In genomic region chr4:62407730-62408582, GRCm38 (mm10) we compare ENCODE assay signal across 8 mouse cellular contexts. TPM values are rescaled to one million over a fixed set of nuclear protein-coding genes. Genes with fewer than 3 reads are reported as not detected.
DNase-seq lines count a peak whose midpoint lies in the region; ATAC-seq and TF ChIP-seq lines count a peak whose summit lies in the region.

No protein-coding gene starts in this region.

- peak; percentile 46 for ATAC-seq in liver, embryonic 15.5 days (ENCODE audit: insufficient read depth)
- ATAC-seq in neural tube, embryonic 12.5 days (ENCODE audit: low FRiP score, low read depth) = peak; percentile 70
- ATAC-seq in stomach, embryonic 16.5 days (ENCODE audit: insufficient read depth, low FRiP score) = peak; percentile 56

- H3K27me3 ChIP-seq in ES-Bruce4 (ENCODE audit: control insufficient read depth, insufficient read depth, low read length, poor library complexity, severe bottlenecking) = no peaks in the 10 kb centered on the region
- no peaks in the 10 kb centered on the region for H3K27me3 ChIP-seq in forebrain, embryonic 10.5 days (ENCODE audit: poor library complexity, severe bottlenecking)
- H3K27me3 ChIP-seq in liver, embryonic 15.5 days = no peaks in the 10 kb centered on the region
- H3K27me3 ChIP-seq in neural tube, embryonic 12.5 days (replicated peaks) = no peaks in the 10 kb centered on the region
- H3K27me3 ChIP-seq in stomach, embryonic 16.5 days (ENCODE audit: control insufficient read depth, insufficient read depth, low read length) = no peaks in the 10 kb centered on the region

- peak overlapping the region; percentile 38; the same call in 1 of the 2 replicates for H3K27ac ChIP-seq in ES-Bruce4 (ENCODE audit: insufficient read depth, low read length)
- peak overlapping the region; percentile 93 for H3K27ac ChIP-seq in forebrain, embryonic 10.5 days
- peak overlapping the region; percentile 85 for H3K27ac ChIP-seq in liver, embryonic 15.5 days (replicated peaks)
- H3K27ac ChIP-seq in neural tube, embryonic 12.5 days = 0 out of 2 replicates have a peak overlapping the region, but pooled peaks have one; percentile 38
- H3K27ac ChIP-seq in stomach, embryonic 16.5 days (ENCODE audit: low read length) = peak overlapping the region; percentile 85

- no peak for TF ChIP-seq POLR2A in ES-Bruce4 (IDR thresholded peaks at IDR 0.05; ENCODE audit: insufficient read depth, low read length)

- peak overlapping the region; percentile 64 for H3K9ac ChIP-seq in ES-Bruce4 (ENCODE audit: low read depth, poor library complexity, severe bottlenecking)
- peak overlapping the region; percentile 67 for H3K9ac ChIP-seq in liver, embryonic 15.5 days
- H3K9ac ChIP-seq in neural tube, embryonic 12.5 days = peak overlapping the region; percentile 71
- peak overlapping the region; percentile 86 for H3K9ac ChIP-seq in stomach, embryonic 16.5 days (ENCODE audit: low read length)

- under 1% methylated on average over 35 of the region's 35 CpGs for WGBS in forebrain, embryonic 10.5 days
- under 1% methylated on average over 35 of the region's 35 CpGs for WGBS in liver, embryonic 15.5 days (ENCODE audit: insufficient replicate concordance)
- under 1% methylated on average over 35 of the region's 35 CpGs for WGBS in neural tube, embryonic 12.5 days
- under 1% methylated on average over 35 of the region's 35 CpGs for WGBS in stomach, embryonic 16.5 days

- peak; percentile 61 for DNase-seq in c-Kit-negative CD71-positive TER-119-positive erythroid progenitor cells, embryonic 14.5 days (ENCODE audit: low read depth, low spot score)
- DNase-seq in forebrain, embryonic 10.5 days (ENCODE audit: extremely low spot score, low spot score) = peak; percentile 68
- peak; percentile 73 to 75 for DNase-seq in heart, postnatal 10 days
- DNase-seq in kidney, postnatal 36 days = peak; percentile 72 to 77

- TF ChIP-seq EP300 in ES-Bruce4 (IDR thresholded peaks at IDR 0.05; ENCODE audit: insufficient read depth, low read depth, low read length) = no peak

- peaks cover 28% of the 10 kb centered on the region for H3K36me3 ChIP-seq in ES-Bruce4 (ENCODE audit: control insufficient read depth, insufficient read depth, low read length, poor library complexity, severe bottlenecking)
- peaks cover 58% of the 10 kb centered on the region for H3K36me3 ChIP-seq in forebrain, embryonic 10.5 days (replicated peaks)
- H3K36me3 ChIP-seq in liver, embryonic 15.5 days (replicated peaks) = peaks cover 52% of the 10 kb centered on the region
- peaks cover 17% of the 10 kb centered on the region for H3K36me3 ChIP-seq in neural tube, embryonic 12.5 days
- peaks cover 9% of the 10 kb centered on the region; the same call in 1 of the 2 replicates for H3K36me3 ChIP-seq in stomach, embryonic 16.5 days (ENCODE audit: control insufficient read depth, insufficient read depth, low read length)

- H3K4me1 ChIP-seq in ES-Bruce4 (ENCODE audit: control insufficient read depth, insufficient read depth, low read length) = no peaks in the 10 kb centered on the region
- H3K4me1 ChIP-seq in forebrain, embryonic 10.5 days = peaks cover 27% of the 10 kb centered on the region
- peaks cover 39% of the 10 kb centered on the region for H3K4me1 ChIP-seq in liver, embryonic 15.5 days (replicated peaks)
- H3K4me1 ChIP-seq in neural tube, embryonic 12.5 days = peaks cover 19% of the 10 kb centered on the region
- peaks cover 11% of the 10 kb centered on the region for H3K4me1 ChIP-seq in stomach, embryonic 16.5 days (ENCODE audit: control insufficient read depth, insufficient read depth, low read length)

- intact Hi-C loops in heart, postnatal 10 days (cut with DNase I) = loop anchor here (2.0 to 10.0 kb wide), 2 partner anchors 47 to 97 kb away; partner anchors contain the start of genes Fkbp15, Hdhd3 and Slc31a1

- TF ChIP-seq CTCF in ES-Bruce4 (IDR thresholded peaks at IDR 0.05; ENCODE audit: low read depth, low read length) = peak; percentile 21

- H3K4me2 ChIP-seq in liver, embryonic 15.5 days = peak overlapping the region; percentile 87
- H3K4me2 ChIP-seq in neural tube, embryonic 12.5 days (replicated peaks) = peak overlapping the region; percentile 68
- H3K4me2 ChIP-seq in stomach, embryonic 16.5 days (ENCODE audit: low read depth, low read length) = peak overlapping the region; percentile 60

- peaks cover 9% of the 10 kb centered on the region for H3K9me3 ChIP-seq in ES-Bruce4 (replicated peaks; ENCODE audit: control insufficient read depth, insufficient read depth, low read length, poor library complexity, severe bottlenecking)
- no peaks in the 10 kb centered on the region for H3K9me3 ChIP-seq in forebrain, embryonic 10.5 days
- no peaks in the 10 kb centered on the region for H3K9me3 ChIP-seq in liver, embryonic 15.5 days (replicated peaks)
- H3K9me3 ChIP-seq in neural tube, embryonic 12.5 days = no peaks in the 10 kb centered on the region
- H3K9me3 ChIP-seq in stomach, embryonic 16.5 days (replicated peaks; ENCODE audit: control insufficient read depth, low read length) = no peaks in the 10 kb centered on the region

- H3K4me3 ChIP-seq in ES-Bruce4 (ENCODE audit: low read depth, low read length) = peak overlapping the region; percentile 89
- peak overlapping the region; percentile 85 for H3K4me3 ChIP-seq in forebrain, embryonic 10.5 days
- H3K4me3 ChIP-seq in liver, embryonic 15.5 days (replicated peaks) = peak overlapping the region; percentile 74
- peak overlapping the region; percentile 68 for H3K4me3 ChIP-seq in neural tube, embryonic 12.5 days
- H3K4me3 ChIP-seq in stomach, embryonic 16.5 days (replicated peaks; ENCODE audit: low read length) = peak overlapping the region; percentile 80

RNA-seq across cellular contexts. Expression of gene Cdc26, which starts 0.5 kb away (rescaled TPM):
- 61.9 and 69.0 TPM in 2 replicates for polyA plus RNA-seq in ES-Bruce4 (2011; ENCODE audit: insufficient read depth, insufficient read length, low read depth, missing spikeins)
- 202 and 205 TPM in 2 replicates for polyA plus RNA-seq in forebrain, embryonic 10.5 days (2016; fragmentation: Nextera tagmentation; extraction: Ambion mirVana)
- total RNA-seq in heart, postnatal 10 days (2021) = 10 to 100 TPM; 47.3 to 58.5 TPM
- 53.5 and 57.4 TPM in 2 replicates for polyA plus RNA-seq in liver, embryonic 15.5 days (2015; fragmentation: Nextera tagmentation; extraction: Ambion mirVana)
- 139 and 140 TPM in 2 replicates for polyA plus RNA-seq in neural tube, embryonic 12.5 days (2016; fragmentation: Nextera tagmentation; extraction: Ambion mirVana)
- 127 and 128 TPM in 2 replicates for polyA plus RNA-seq in stomach, embryonic 16.5 days (2015; fragmentation: Nextera tagmentation; extraction: Ambion mirVana)

RNA-seq across cellular contexts. Expression of gene Prpf4, which starts 0.6 kb away (rescaled TPM):
- 27.7 and 29.2 TPM in 2 replicates for polyA plus RNA-seq in ES-Bruce4 (2011; ENCODE audit: insufficient read depth, insufficient read length, low read depth, missing spikeins)
- polyA plus RNA-seq in forebrain, embryonic 10.5 days (2016; fragmentation: Nextera tagmentation; extraction: Ambion mirVana) = 37.8 and 38.3 TPM in 2 replicates
- total RNA-seq in heart, postnatal 10 days (2021) = 10 to 100 TPM; 10.9 to 11.5 TPM
- polyA plus RNA-seq in liver, embryonic 15.5 days (2015; fragmentation: Nextera tagmentation; extraction: Ambion mirVana) = 9.1 and 9.3 TPM in 2 replicates
- 22.0 and 23.3 TPM in 2 replicates for polyA plus RNA-seq in neural tube, embryonic 12.5 days (2016; fragmentation: Nextera tagmentation; extraction: Ambion mirVana)
- polyA plus RNA-seq in stomach, embryonic 16.5 days (2015; fragmentation: Nextera tagmentation; extraction: Ambion mirVana) = 16.6 and 18.3 TPM in 2 replicates

RNA-seq across cellular contexts. Expression of gene Rnf183, which starts 27.1 kb away (rescaled TPM):
- not detected in 2 replicates for polyA plus RNA-seq in ES-Bruce4 (2011; ENCODE audit: insufficient read depth, insufficient read length, low read depth, missing spikeins)
- polyA plus RNA-seq in forebrain, embryonic 10.5 days (2016; fragmentation: Nextera tagmentation; extraction: Ambion mirVana) = 0.17 TPM in 1 of 2 replicates, not detected in the other
- not detected for total RNA-seq in heart, postnatal 10 days (2021)
- polyA plus RNA-seq in liver, embryonic 15.5 days (2015; fragmentation: Nextera tagmentation; extraction: Ambion mirVana) = not detected in 2 replicates
- not detected in 2 replicates for polyA plus RNA-seq in neural tube, embryonic 12.5 days (2016; fragmentation: Nextera tagmentation; extraction: Ambion mirVana)
- 0.26 and 0.34 TPM in 2 replicates for polyA plus RNA-seq in stomach, embryonic 16.5 days (2015; fragmentation: Nextera tagmentation; extraction: Ambion mirVana)

RNA-seq across cellular contexts. Expression of gene Slc31a1, which starts 47.4 kb away (rescaled TPM):
- polyA plus RNA-seq in ES-Bruce4 (2011; ENCODE audit: insufficient read depth, insufficient read length, low read depth, missing spikeins) = 56.2 and 56.8 TPM in 2 replicates
- 54.9 and 55.1 TPM in 2 replicates for polyA plus RNA-seq in forebrain, embryonic 10.5 days (2016; fragmentation: Nextera tagmentation; extraction: Ambion mirVana)
- 10 to 100 TPM; 31.3 to 31.8 TPM for total RNA-seq in heart, postnatal 10 days (2021)
- polyA plus RNA-seq in liver, embryonic 15.5 days (2015; fragmentation: Nextera tagmentation; extraction: Ambion mirVana) = 51.4 and 57.0 TPM in 2 replicates
- polyA plus RNA-seq in neural tube, embryonic 12.5 days (2016; fragmentation: Nextera tagmentation; extraction: Ambion mirVana) = 39.7 and 40.7 TPM in 2 replicates
- 62.9 and 74.4 TPM in 2 replicates for polyA plus RNA-seq in stomach, embryonic 16.5 days (2015; fragmentation: Nextera tagmentation; extraction: Ambion mirVana)

RNA-seq across cellular contexts. Expression of gene Fkbp15, which starts 47.6 kb away (rescaled TPM):
- 18.5 and 22.1 TPM in 2 replicates for polyA plus RNA-seq in ES-Bruce4 (2011; ENCODE audit: insufficient read depth, insufficient read length, low read depth, missing spikeins)
- 18.1 and 18.5 TPM in 2 replicates for polyA plus RNA-seq in forebrain, embryonic 10.5 days (2016; fragmentation: Nextera tagmentation; extraction: Ambion mirVana)
- total RNA-seq in heart, postnatal 10 days (2021) = 10 to 100 TPM; 25.5 to 25.8 TPM
- polyA plus RNA-seq in liver, embryonic 15.5 days (2015; fragmentation: Nextera tagmentation; extraction: Ambion mirVana) = 14.1 and 15.6 TPM in 2 replicates
- 25.7 and 26.9 TPM in 2 replicates for polyA plus RNA-seq in neural tube, embryonic 12.5 days (2016; fragmentation: Nextera tagmentation; extraction: Ambion mirVana)
- 29.8 and 30.2 TPM in 2 replicates for polyA plus RNA-seq in stomach, embryonic 16.5 days (2015; fragmentation: Nextera tagmentation; extraction: Ambion mirVana)

Comparison
In these comparisons a context has a peak if more than half of its experiments do, and no peak if none do; other contexts are left out.
1. Peak in every context shown above with its lines: DNase-seq, ATAC-seq, H3K4me3 ChIP-seq and H3K27ac ChIP-seq.
2. H3K27ac ChIP-seq: peak in every context shown above with its lines; median percentile 93 in forebrain, embryonic 10.5 days; 85 in liver, embryonic 15.5 days; 85 in stomach, embryonic 16.5 days; 38 in ES-Bruce4; 38 in neural tube, embryonic 12.5 days.